Mouse (Mus musculus) liver, postnatal 0 days (tissue): Measurements from ENCODE around the gene Prkaa1.

Source experiments
- CTCF ChIP-seq: sonication (generic); IDR thresholded peaks from 2 replicates; pipeline ENCODE4 v1.5.1; 2016; ENCODE audit warnings: antibody characterized with exemption, low read depth
- EP300 ChIP-seq: IDR thresholded peaks from 2 replicates; pipeline ENCODE4 v1.6.1; 2016; ENCODE audit warnings: antibody characterized with exemption, low read depth, mild to moderate bottlenecking

DNA sequence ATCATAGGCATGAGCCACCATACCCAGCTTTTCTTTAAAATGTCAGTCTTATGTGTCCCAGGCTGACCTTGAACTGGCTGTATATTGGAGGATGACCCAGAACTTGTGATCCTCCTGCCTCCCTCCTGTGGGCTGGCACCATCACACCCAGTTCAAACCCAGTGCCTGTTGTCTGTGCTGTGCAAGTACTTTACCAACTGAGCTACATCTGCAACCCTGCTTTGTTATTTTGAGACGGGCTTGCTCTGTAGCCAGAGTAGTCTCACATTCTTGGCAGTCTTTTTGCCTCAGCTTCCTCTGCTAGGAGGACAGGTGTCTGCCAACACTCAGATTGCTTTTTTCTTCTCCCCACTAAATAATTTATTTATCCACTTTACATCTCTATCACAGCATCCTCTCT is 13.7 kb downstream of the Prkaa1 start:
- no peak for TF ChIP-seq CTCF
- no peak for TF ChIP-seq EP300
